Mouse (Mus musculus) left cerebral cortex, postnatal 10 days (tissue): Measurements from ENCODE around the gene Arsg. TPM values are rescaled to one million over a fixed set of nuclear protein-coding genes. Genes with fewer than 3 reads are reported as not detected.

ENCODE experiments used
- DNase-seq, 2 experiments: peaks; one replicate each; pipeline ENCODE4 v3.0.0; 2021 to 2022; ENCODE audit warnings: low spot score in 2 of 2, mixed read lengths in 1 of 2; ENCODE audit errors: extremely low spot score in 1 of 2
- intact Hi-C: fragments of 180-260 bp; cut with DNase I; formaldehyde crosslinking; loops from one replicate; pipeline ENCODE4 v1.15.1; 2025
- total RNA-seq, 2 experiments: library from RNA; stranded (reverse); gene quantifications; 2 replicates each; pipeline ENCODE4 v1.2.3; 2021

The Arsg gene
- total RNA-seq, 2 experiments from 2014 or later = 5.7 to 6.5 TPM

DNA sequence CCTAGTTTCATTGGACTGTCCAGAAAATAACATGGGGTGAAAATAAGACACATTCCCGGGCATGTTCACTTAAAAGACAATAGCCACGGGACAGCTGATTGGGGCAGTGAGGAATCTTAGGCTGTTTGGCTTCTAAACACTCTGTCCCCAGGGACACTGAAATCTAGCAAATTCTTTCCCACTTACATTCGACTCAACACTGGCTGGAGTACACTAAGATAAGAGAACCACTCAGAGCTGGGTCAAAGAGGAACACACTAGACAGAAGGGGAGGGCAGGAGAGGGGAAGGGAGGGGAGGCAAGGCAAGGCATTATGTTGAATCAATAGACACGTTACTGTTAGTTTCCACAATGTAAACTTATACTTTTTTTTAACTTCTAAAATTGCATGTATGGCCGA is 12.6 kb upstream of the Arsg start:
- DNase-seq = no peak
- intact Hi-C loops = no loop called here

- DNase-seq = no peak
- intact Hi-C loops = no loop called here
These were observed 8.1 kb upstream of the Arsg start for GRCm38 (mm10) chr11:109465068-109465467.

DNA sequence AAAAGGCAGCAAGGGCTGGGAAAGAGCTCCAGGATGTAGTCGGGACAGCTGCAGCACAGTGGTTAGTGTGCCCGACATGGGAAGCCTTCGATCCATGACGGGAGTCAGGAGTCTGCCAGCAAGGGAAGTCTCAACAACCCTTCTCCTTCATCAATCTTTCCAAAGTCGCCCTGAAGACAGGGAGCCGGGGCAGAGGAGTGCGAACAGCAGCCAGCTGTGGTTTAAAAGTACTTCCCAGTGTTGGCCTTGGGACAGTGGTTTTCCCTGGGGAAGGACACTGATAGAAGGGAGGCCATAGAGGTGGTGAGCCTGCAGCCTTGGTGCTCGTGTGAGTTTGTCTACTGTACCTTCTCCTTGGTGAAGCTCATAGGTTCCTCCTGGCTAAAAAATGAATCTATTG is 6.2 kb upstream of the Arsg start:
- DNase-seq = no peak
- intact Hi-C loops = no loop called here

DNA sequence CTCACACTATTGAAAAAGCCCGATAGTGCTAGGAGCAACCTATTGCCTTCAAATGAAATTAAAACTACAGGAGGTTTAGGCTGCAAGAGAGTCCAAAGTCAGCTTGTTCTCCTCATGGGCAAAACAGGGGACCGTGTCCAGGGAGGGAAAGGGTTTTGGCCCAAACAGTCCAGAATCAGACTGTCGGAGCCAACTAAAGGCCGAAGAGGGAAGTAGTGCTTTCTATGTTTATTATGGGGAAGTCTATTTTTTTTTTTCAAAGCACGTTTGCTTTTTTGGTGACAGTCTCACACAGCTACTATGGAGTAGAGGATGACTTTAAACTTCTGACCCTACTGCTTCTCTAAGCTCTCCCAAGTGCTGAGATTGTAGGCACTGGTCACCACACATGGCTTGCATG is 5.0 kb upstream of the Arsg start:
- intact Hi-C loops = no loop called here
- no peak for DNase-seq

- DNase-seq = no peak
- intact Hi-C loops = no loop called here
These were observed 3.0 kb upstream of the Arsg start for GRCm38 (mm10) chr11:109470170-109470569.

DNA sequence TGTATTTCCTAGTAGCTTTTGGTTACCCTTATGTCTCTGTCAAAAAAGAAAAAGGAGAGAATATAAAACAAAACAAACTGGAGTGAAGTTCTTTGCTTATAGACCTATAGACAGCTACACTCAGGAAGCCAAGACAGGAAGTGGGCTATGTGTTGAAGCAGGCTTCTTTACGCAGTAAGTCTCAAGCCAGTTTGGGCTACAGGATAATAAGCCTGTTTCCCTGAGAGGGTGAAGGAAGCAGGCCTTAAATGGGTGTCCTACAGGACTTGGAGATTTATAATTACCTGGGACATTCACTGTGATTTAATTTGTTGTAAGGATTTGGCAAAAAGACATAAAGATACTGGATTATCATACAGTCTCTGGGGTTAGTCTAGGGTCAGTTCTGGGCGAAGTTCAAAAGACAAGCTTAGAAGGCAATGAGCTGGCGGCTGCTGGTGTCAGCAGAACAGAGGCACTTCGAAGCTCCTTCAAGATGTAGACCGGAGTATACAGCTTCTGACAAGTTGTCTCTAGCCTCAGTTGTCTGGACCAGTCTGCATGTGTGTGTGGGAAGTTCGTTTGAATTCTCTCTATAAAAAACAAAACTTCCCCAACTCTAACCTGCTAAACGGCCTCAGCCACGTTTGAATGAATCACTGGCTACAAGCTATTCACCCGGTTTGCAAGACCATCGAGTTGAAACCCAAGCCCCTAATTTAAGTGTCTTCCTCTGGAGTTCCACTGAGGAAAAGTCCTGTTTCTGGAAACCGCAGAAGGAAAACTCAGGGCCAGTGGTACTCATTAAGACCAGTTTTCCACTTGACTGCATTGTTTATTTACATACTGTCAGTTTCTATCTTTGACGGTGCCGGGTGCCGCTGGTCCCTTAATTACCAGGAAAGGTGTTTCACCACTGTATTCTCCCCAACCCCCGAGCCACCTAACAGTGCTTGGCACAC is 2.0 kb upstream of the Arsg start:
- DNase-seq = no peak
- intact Hi-C loops = no loop called here

DNA sequence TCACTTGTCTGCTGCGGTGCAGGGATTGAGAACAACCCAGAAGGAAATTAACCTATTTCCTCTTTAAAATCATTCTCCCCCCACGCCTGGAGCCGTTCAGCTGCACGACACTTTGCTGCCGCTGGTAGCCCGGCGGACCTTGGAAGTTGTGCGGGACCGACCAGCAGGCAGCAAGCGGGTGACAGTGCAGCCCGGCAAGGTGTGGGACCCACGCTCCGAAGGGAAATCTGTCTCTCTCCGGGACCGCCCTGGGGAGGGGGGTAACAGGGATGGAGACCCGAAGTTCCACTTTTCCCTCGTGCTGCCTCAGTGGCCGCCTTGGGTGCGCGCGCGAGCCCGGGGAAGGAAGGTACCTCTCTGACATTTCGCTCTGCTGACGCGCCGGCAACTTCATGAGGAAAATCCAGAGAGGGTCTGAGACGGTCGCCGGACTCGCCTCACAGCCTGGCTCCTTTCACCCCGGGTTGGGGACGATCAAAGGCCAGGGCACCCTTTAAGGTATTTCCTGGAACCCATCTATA is 943 bp upstream of the Arsg start:
- intact Hi-C loops = no loop called here

GRCm38 (mm10) chr11:109472821-109473170 is 378 bp upstream of the Arsg start:
- intact Hi-C loops = no loop called here
- DNase-seq = no peak

More for the DNA sequence above, 943 bp upstream of the Arsg start:
- peak in 1 of 2 experiments; percentile 67 for DNase-seq

DNA sequence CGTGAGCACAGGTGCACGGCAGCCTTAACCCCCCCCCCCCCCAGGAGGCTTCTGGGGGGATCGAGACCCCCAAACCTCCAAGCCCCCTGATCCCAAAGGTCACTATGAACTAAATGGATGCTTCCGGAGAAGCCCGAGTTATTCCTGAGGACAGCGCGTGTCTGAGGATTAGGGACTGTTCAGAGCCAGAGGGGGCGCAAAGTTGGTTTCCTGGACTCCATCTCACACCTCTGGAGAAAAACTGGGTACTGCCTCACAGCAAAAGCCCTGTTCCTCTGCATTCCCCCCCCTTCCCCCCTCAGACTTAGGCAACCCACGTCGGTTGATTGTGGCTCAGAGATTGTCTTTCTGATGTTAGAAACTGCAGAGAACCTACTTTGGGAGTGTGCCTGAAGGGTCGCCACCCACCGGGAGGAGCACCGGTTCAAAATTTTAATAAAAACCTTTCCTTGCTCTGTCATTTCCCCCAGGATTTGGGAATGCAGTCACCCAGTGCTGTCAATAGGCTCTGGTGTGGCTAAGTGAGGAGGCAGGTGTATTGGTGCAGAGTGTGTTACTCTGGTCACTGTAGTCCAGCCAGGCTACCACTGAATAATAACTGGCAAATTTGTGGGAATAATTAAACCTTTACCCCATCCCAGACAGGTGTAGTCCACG is 1.0 kb downstream of the Arsg start:
- no peak for DNase-seq
- intact Hi-C loops = no loop called here

DNA sequence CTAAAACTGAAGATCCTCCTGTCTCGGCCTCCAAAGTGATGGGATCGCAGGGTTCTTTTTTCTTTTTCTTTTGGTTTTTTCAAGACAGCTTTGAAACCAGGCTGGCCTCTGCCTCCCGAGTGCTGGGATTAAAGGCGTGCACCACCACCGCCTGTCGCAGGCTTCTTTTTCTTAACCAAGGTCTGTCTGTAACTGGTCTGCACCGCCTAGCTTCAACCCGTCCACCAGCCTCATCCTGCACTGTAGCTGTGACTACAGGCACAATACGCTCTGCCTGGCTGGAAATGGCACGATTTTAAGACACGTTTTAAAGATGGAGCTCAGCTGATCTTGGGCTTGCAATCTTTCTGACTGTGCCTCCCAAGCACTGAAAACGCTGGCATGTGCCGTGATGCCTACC is 1.7 kb downstream of the Arsg start:
- no peak for DNase-seq
- intact Hi-C loops = no loop called here

GRCm38 (mm10) chr11:109475717-109476116 is 2.5 kb downstream of the Arsg start:
- DNase-seq = no peak
- intact Hi-C loops = no loop called here

DNA sequence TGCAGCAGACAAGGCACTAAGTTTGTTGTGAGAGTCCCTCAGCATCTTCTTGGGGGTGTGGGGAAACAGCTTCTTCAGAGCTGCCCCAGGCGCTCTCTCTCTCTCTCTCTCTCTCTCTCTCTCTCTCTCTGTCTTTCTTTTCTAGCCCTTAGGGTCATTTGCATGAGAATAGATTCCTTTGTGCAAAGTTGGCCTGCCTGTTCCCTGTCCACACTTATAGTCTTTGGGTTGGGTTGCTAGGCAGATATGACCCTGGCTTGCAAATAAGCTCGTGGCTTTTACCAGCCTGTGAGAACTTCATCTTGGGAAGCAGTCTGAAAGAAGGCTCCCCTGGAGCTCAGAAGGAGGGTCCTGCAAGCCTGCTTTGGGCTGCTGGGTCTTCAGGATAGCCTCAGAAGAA is 3.1 kb downstream of the Arsg start:
- intact Hi-C loops = no loop called here
- no peak for DNase-seq

- intact Hi-C loops = no loop called here
- DNase-seq = no peak
These were observed 3.5 kb downstream of the Arsg start for GRCm38 (mm10) chr11:109476653-109477052.

DNA sequence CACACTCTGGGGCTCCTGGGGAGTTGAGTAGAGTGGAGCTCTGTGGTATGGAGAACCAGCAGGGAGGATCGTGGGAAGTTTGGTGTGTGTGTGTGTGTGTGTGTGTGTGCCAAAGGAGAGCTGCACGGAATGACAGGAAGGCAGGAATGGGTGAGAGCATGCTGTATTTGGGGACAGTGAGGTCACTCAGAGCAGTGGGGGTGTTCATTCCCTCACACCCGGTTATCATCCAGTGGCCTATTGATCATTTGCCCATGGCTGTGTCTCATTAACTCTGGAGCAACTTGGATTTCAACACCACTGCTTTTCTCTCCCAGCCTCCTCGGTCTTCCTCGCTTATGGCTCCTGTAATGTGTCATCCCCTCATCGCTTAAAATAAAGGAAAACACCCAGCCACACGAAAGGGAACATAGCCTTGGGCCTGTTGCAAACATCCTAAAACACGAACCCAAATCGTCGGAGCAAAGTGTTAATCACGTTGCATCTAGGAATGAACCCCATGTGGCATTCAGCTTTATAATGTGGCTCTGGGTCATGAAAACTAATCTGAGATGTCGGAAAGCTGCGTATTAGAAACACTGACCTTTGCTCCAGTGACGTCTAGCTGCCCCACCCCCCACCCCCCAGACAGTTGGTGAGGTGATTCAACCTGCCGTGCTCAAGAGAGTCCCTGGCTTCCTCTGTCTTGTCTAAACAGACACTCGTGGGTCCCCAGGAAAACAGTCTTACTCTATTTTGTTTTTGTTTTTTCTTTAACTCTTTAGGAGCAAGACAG is 4.6 kb downstream of the Arsg start:
- intact Hi-C loops = no loop called here
- peak in 1 of 2 experiments; percentile 39 for DNase-seq

DNA sequence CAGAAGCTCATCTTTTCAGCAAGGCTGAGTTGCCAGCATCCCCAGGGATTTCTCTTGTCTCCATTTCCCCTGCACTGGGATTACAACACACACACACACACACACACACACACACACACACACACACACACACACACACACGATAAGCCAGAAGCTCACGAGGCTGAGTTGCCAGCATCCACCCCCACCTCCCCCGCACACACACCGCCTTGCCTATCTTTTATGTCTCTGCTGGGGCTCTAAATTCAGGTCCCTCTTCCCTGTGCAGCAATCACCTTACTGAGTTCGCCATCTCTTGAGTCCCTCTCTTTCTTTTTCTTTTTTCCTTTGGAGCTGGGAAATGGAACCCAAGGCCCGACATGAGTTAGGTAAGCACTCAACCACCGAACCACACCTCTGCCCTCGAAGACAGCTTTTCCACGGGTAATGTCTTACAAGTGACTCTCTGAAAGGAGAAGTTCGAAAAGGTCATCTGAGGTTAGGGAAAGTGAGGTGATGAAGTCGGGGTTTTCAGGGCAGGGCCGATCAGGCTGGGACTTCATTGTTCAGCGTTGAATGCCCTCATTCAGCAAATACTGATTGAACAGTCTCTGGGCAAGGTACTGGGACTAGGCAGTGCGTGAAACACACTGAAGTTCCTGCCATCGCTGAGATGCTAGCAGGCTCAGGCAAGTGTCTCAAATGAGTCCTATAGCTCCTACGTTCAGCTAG is 6.6 kb downstream of the Arsg start:
- no peak for DNase-seq
- intact Hi-C loops = no loop called here

DNA sequence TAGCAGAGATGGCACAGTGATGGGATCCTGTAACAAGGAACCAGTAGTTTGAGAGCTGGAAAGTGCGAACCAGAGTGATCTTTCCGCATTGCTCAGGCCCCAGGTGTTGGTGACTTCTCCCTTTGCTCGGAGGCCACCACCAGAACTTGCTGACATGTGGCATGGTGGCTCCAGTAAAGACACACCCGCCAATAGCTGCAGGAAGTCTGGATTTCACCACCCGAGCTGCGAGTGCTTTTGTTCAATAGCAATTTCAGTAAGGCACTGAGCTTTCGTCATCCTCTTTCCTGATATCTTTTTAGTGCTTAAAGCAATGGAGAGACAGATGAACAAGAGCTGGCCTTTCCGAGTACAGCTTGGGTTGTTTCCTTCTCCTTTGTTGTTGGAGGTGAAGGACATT is 7.3 kb downstream of the Arsg start:
- intact Hi-C loops = no loop called here
- DNase-seq = no peak

DNA sequence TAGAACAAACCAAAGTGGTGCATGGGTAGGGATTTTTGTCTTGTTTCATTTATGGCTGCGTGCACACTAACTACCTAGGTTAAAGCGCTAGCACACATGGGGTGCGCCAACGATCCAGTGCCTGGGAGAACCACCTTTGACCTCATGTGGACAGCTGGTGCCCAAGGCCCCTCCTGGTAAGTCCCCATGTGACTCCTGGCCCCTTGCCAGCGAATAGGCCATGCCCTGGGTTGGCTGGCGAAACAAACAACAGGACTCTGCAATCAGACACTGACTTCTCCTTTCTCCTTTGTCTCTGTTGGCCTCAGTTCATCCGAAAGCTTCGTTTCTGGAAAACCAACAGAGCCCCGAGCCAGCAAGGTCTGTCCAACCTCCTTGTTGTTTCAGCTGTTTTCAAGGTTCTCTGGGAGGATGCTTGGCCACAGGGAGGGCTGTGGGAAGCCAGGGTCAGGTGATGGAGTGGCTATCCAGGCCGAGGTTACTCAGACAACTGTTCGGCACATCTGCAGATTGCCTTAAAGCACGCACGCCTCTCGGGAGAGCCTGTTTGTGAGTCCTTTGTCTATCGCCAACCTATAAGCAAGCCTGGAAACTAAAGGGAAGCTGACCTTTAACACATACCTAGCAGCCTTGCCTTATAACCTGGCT is 12.3 kb downstream of the Arsg start:
- intact Hi-C loops = no loop called here
- DNase-seq = peak in 1 of 2 experiments; percentile 85

DNA sequence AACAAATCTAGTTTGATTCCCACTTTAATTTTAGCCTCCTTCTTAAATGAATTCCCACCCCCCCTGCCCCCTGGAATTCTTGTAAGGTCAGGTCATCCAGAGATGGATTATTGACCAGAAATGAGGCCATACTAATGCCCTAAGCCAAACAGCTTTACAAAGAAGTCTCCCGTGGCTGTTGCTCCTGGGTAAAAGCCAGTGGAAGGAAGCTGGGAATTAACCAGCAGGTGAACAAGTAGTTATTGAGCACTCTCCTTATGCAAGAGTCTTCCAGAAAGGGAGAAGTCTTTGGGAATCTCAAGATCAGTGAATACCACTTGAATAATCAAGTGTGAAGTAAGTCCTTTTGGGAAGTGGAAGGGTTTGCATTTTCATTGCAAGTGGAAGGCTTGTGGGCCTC is 13.9 kb downstream of the Arsg start:
- intact Hi-C loops = no loop called here
- DNase-seq = no peak
